Mouse (Mus musculus) lung, postnatal 0 days (tissue): ENCODE measurements around the gene Ctnna2.

ENCODE experiments used
- CTCF ChIP-seq: IDR thresholded peaks from 2 replicates; pipeline ENCODE4 v1.5.1; 2016; ENCODE audit warnings: antibody characterized with exemption, mild to moderate bottlenecking
- EP300 ChIP-seq: IDR thresholded peaks from 2 replicates; pipeline ENCODE4 v1.6.1; 2016; ENCODE audit warnings: antibody characterized with exemption, mild to moderate bottlenecking, control low read depth

- no peak for TF ChIP-seq CTCF
- no peak for TF ChIP-seq EP300
Observed at GRCm38 (mm10) chr6:76979247-76979850, 1000.1 kb downstream of the Ctnna2 start.
